Mouse (Mus musculus): Measurements from ENCODE around the gene Zbed5. TPM values are rescaled to one million over a fixed set of nuclear protein-coding genes. Genes with fewer than 3 reads are reported as not detected.
"Not testable (repeated sequence)": the region's sequence is repeated elsewhere in the genome, so short reads cannot be mapped to it uniquely, and the experiment has no call there.

The Zbed5 gene
- polyA plus RNA-seq, 1 experiment from 2014 or later = 1.8 TPM

GRCm38 (mm10) chr5:129940736-129941494, 45.4 kb downstream of the Zbed5 start:
- Histone ChIP-seq H3K9me3 (replicated peaks) (no peaks in the 10 kb centered on the region), H3K27me3 (replicated peaks) (no peaks in the 10 kb centered on the region), H3K4me1 (peaks cover 34% of the 10 kb centered on the region), H3K9ac (peak overlapping the region; percentile 64), H3K4me2 (peak overlapping the region; percentile 74), H3K4me3 (peak overlapping the region; percentile 96), H3K36me3 (peaks cover 14% of the 10 kb centered on the region), H3K27ac (peak overlapping the region; percentile 82)
- ATAC-seq = peak; percentile 33
- 3% methylated on average over 9 of the region's 9 CpGs for WGBS (ENCODE audit: insufficient replicate concordance)

DNA sequence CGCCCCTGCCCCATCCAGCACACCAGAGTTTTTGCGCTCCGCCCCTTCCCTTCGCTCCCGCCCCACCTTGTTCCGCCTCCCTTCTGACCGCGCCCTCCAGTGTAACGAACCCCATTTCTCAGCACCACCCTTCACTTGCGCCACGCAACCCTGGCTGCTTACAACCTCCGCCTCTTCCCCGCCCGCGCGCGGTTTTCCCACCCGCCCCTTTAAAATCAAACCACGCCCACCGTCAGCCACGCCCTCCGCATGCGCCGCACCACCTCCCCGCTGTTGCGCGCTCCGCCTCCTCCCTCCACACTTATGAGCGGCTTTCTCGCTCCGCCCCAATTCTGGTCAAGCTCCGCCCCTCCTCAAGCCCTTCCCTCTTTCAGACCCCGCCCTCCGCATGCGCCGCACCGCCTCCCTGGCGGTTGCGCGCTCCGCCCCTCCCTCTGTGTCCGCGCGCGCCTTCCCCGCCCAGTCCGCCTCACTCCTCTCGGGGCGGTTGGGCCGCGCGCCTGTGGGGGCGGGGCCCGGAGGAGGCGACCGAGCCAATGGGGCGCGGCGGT, 46.0 kb downstream of the Zbed5 start, which contains the start of gene Vkorc1l1:
Gene Vkorc1l1 (plus strand): TSS at position 476 of the 551 bp plus-strand sequence.
- H3K9ac ChIP-seq = peak within 1 kb of the TSS; percentile 95
- no peaks in the 10 kb centered on the region for H3K9me3 ChIP-seq (replicated peaks)
- H3K4me1 ChIP-seq = peaks cover 38% of the 10 kb centered on the region
- 1% methylated on average over 59 of the region's 59 CpGs for WGBS (ENCODE audit: insufficient replicate concordance)
- peak within 1 kb of the TSS; percentile 83 for H3K4me2 ChIP-seq
- no peaks in the 10 kb centered on the region for H3K27me3 ChIP-seq (replicated peaks)
- peak within 1 kb of the TSS; percentile 96 for H3K27ac ChIP-seq
- ATAC-seq = peak; percentile 95
- peak within 1 kb of the TSS; percentile 96 for H3K4me3 ChIP-seq
- peaks cover 16% of the 10 kb centered on the region for H3K36me3 ChIP-seq

- Histone ChIP-seq H3K9ac (peak overlapping the region; percentile 95), H3K4me2 (peak overlapping the region; percentile 83), H3K27ac (peak overlapping the region; percentile 96), H3K36me3 (peaks cover 22% of the 10 kb centered on the region), H3K4me3 (peak overlapping the region; percentile 96), H3K4me1 (peaks cover 44% of the 10 kb centered on the region)
- not testable (repeated sequence) for H3K27me3 ChIP-seq (replicated peaks); H3K9me3 ChIP-seq (replicated peaks)
- peak; percentile 36 for ATAC-seq
- under 1% methylated on average over 51 of the region's 82 CpGs for WGBS (ENCODE audit: insufficient replicate concordance)
Observed at GRCm38 (mm10) chr5:129942073-129942939, 46.8 kb downstream of the Zbed5 start.

GRCm38 (mm10) chr5:129943402-129943801, 47.9 kb downstream of the Zbed5 start:
- H3K9me3 ChIP-seq (replicated peaks) = no peaks in the 10 kb centered on the region
- ATAC-seq = no peak
- peaks cover 54% of the 10 kb centered on the region for H3K4me1 ChIP-seq
- H3K4me3 ChIP-seq = peak overlapping the region; percentile 32
- 23% methylated on average over 1 of the region's 1 CpGs for WGBS (ENCODE audit: insufficient replicate concordance)
- H3K4me2 ChIP-seq = peak overlapping the region; percentile 83
- H3K27ac ChIP-seq = peak overlapping the region; percentile 58
- peaks cover 33% of the 10 kb centered on the region for H3K36me3 ChIP-seq
- peak overlapping the region; percentile 95 for H3K9ac ChIP-seq
- H3K27me3 ChIP-seq (replicated peaks) = no peaks in the 10 kb centered on the region

DNA sequence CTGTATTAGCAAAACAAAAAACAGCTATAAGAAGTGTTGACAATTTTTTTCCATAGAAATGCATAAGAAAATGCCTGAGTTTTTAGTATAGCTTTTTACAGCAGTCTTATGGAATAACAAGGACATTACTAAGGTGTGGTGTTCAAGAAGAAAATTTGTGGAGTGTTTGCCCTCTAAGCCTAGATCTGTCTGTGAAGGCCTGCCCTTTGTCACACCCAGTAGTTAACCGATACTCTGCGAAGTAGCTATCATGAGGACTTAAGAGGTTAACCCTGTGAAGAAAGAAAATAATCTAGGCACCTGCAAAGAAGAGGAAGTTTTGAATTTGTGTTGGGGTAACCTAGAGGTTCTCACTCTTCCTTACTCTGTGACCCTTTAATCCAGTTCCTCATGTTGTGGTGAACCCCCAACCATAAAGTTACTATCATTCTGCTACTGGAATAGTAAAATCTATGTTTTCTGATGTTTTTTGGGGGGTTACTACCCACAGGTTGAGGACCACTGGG, 52.1 kb downstream of the Zbed5 start:
- no peaks in the 10 kb centered on the region for H3K9me3 ChIP-seq (replicated peaks)
- H3K4me2 ChIP-seq = no peak overlapping the region
- H3K4me1 ChIP-seq = peaks cover 56% of the 10 kb centered on the region
- no peak overlapping the region for H3K4me3 ChIP-seq
- no peak for ATAC-seq
- 0 out of 2 replicates have a peak overlapping the region, but pooled peaks have one; percentile 10 for H3K27ac ChIP-seq
- no peaks in the 10 kb centered on the region for H3K27me3 ChIP-seq (replicated peaks)
- H3K9ac ChIP-seq = no peak overlapping the region
- WGBS (ENCODE audit: insufficient replicate concordance) = 66% methylated on average over 2 of the region's 2 CpGs
- H3K36me3 ChIP-seq = peaks cover 37% of the 10 kb centered on the region

DNA sequence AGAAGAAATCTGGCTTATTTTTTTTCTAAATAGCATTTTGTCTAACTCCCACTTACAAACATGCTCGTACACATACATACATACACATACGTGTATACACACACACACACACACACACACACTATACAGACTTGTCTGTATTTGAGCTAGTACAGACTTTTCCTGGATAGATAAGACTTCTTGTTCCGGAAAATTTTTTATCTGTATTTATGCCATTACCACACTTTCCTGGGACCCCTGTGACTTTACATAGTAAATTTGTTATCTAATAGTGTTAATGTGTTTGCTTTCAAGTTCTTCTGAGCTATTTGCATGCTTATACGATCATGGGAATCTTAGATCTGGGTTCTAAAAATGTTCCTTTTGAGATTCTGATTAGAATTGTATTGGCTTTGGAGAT, 56.6 kb downstream of the Zbed5 start:
- Histone ChIP-seq H3K4me1 (peaks cover 64% of the 10 kb centered on the region), H3K36me3 (peaks cover 17% of the 10 kb centered on the region), H3K27ac (peak overlapping the region; percentile 45; the same call in 1 of the 2 replicates), H3K27me3 (replicated peaks) (no peaks in the 10 kb centered on the region), H3K4me2 (0 out of 2 replicates have a peak overlapping the region, but pooled peaks have one; percentile 4), H3K4me3 (no peak overlapping the region), H3K9me3 (replicated peaks) (no peaks in the 10 kb centered on the region), H3K9ac (no peak overlapping the region)
- 44% methylated on average over 4 of the region's 4 CpGs for WGBS (ENCODE audit: insufficient replicate concordance)
- ATAC-seq = no peak

Other genes with a start within 250 kb of the Zbed5 start
- gene Zfp11, start 225.6 kb upstream of the Zbed5 start, polyA plus RNA-seq (2016; fragmentation: Nextera tagmentation; extraction: Ambion mirVana) = 1.2 TPM in 2 replicates
- gene Sept14, start 187.2 kb upstream of the Zbed5 start, polyA plus RNA-seq (2016; fragmentation: Nextera tagmentation; extraction: Ambion mirVana) = not detected in 2 replicates
- 139 and 145 TPM in 2 replicates for gene Mrps17, start 180.2 kb upstream of the Zbed5 start, polyA plus RNA-seq (2016; fragmentation: Nextera tagmentation; extraction: Ambion mirVana)
- 32.8 and 36.9 TPM in 2 replicates for gene Nipsnap2, start 170.7 kb upstream of the Zbed5 start, polyA plus RNA-seq (2016; fragmentation: Nextera tagmentation; extraction: Ambion mirVana)
- gene Psph, start 108.3 kb upstream of the Zbed5 start, polyA plus RNA-seq (2016; fragmentation: Nextera tagmentation; extraction: Ambion mirVana) = 88.0 and 88.7 TPM in 2 replicates
- 34.1 and 36.2 TPM in 2 replicates for gene Sumf2, start 48.7 kb upstream of the Zbed5 start, polyA plus RNA-seq (2016; fragmentation: Nextera tagmentation; extraction: Ambion mirVana)
- 607 and 628 TPM in 2 replicates for gene Chchd2, start 8.3 kb upstream of the Zbed5 start, polyA plus RNA-seq (2016; fragmentation: Nextera tagmentation; extraction: Ambion mirVana)
- gene Phkg1, start 2.8 kb downstream of the Zbed5 start, polyA plus RNA-seq (2016; fragmentation: Nextera tagmentation; extraction: Ambion mirVana) = 0.23 TPM in 2 replicates
- gene Nupr1l, start 12.8 kb downstream of the Zbed5 start, polyA plus RNA-seq (2016; fragmentation: Nextera tagmentation; extraction: Ambion mirVana) = 0.87 and 0.92 TPM in 2 replicates
- 29.8 and 31.2 TPM in 2 replicates for gene Vkorc1l1, start 46.2 kb downstream of the Zbed5 start, polyA plus RNA-seq (2016; fragmentation: Nextera tagmentation; extraction: Ambion mirVana)
- 44.8 and 49.1 TPM in 2 replicates for gene Gusb, start 107.3 kb downstream of the Zbed5 start, polyA plus RNA-seq (2016; fragmentation: Nextera tagmentation; extraction: Ambion mirVana)
- gene Asl, start 133.5 kb downstream of the Zbed5 start, polyA plus RNA-seq (2016; fragmentation: Nextera tagmentation; extraction: Ambion mirVana) = 39.1 and 41.1 TPM in 2 replicates
- gene Crcp, start 133.6 kb downstream of the Zbed5 start, polyA plus RNA-seq (2016; fragmentation: Nextera tagmentation; extraction: Ambion mirVana) = 33.9 and 34.7 TPM in 2 replicates
- gene Tpst1, start 177.6 kb downstream of the Zbed5 start, polyA plus RNA-seq (2016; fragmentation: Nextera tagmentation; extraction: Ambion mirVana) = 37.1 and 37.2 TPM in 2 replicates
- gene Kctd7, start 249.1 kb downstream of the Zbed5 start, polyA plus RNA-seq (2016; fragmentation: Nextera tagmentation; extraction: Ambion mirVana) = 7.8 and 8.0 TPM in 2 replicates